Mouse (Mus musculus): Measurements from ENCODE around the gene Slc2a13.

DNA sequence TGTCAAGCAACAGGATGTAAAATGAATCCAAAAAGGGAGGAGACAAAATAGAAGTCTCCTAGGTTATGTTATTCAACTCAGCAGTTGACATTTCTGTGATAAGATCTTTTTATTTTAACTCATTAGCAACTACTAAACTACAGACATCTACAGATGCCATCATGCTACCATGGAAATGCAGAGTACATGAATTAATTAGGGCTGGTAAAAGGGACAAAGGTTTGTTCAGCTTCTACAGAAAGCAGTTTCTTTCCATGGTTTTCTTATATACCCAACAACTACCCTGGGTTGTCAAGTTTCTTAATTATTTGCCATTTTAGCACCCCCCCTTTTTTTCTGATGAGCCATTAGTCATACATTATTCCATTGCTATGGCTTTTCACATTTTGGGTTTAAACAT, 34.6 kb downstream of the Slc2a13 start:
- no peak for TF ChIP-seq POLR2A (IDR thresholded peaks at IDR 0.05; ENCODE audit: borderline replicate concordance, low read depth, low read length)
- no peak for TF ChIP-seq CTCF (IDR thresholded peaks at IDR 0.05; ENCODE audit: low read depth, low read length)
